Mouse (Mus musculus) ovary, postnatal 14 days (tissue): ENCODE data around the gene Gm49378.

ENCODE experiments used
- DNase-seq: peaks from one replicate; pipeline ENCODE4 v3.0.0; 2022; ENCODE audit warnings: low spot score

Gene Gm49378

DNA sequence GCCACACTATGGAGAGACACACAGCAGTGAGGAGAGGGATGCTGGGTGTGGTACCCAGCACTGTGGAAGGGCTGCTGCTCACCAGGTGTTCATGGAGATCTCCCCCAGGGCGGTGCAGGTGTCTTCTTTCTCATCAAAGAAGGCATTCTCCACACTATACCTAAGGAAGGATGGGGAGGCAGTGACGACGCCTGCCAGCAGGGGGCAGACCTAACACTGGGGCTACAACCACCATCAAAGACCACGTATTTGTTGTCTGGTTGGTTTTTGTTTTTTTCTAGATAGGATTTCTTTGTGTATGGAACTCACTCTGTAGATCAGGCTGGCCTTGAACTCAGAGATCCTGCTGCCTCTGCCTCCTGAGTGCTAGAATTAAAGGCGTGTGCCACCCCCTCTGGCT lies 8.4 kb downstream of the Gm49378 start:
- no peak for DNase-seq

DNA sequence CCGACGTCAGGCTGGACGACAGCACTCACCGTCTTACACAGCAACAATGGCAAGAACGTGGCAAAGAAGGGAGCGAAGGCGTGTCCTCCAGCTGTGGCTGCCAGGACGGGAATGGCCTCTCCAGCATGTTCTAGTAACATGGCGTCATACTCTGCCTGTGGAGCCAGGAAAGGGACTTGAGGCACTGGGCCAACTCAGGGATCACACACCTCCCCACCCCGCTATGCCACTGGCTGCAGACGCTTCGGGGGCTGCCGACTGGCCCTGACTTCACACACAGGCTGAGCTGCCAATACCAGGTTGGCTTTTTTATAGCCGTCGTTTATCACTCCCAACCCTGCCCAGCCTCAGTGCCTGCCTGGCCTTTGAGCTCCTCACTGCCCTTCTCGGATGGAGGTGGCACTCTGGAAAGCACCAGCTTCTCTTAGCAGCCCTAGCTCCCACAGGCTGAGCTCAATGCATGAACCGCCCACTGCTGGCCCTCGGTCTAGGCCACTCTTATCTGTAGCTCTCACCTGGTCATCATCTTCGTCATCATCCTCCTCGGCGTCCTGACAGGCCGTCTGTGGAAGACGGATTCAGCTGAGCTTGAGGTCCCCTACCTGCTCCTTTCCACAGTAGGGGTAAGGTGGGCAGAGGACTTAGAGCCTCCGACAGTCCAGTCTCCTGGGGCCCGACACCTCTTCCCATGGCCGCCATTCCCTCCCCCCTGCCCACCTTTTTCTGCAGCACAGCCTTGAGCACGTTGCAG lies 9.4 kb downstream of the Gm49378 start:
- DNase-seq = no peak

DNA sequence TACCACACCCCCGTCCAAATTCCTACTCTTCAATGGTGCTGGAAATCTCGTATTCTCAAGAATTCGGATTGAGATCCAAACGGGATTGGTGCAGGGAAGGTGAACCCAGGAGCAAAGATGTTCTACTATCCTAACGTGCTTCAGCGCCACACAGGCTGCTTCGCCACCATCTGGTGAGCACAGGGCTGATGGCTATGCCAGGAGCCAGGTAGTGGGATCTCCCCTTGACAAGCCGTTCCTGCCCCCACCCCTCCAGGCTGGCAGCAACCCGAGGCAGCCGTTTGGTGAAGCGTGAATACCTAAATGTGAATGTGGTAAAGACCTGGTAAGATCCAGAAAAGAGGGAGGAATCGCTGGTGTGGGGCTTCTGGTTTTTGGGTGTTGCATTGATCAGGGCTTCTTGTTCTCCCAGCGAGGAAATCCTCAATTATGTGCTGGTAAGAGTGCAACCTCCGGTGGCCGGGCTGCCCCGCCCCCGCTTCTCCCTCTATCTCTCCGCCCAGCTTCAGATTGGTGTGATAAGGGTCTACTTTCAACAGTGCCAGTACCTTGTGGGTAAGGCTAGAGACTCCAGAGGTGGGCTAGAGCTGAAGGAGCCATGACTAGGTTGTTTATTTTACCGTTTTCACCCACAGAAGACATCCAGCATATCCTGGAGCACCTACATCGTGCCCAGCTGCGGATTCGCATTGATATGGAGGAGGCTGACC lies 19.1 kb downstream of the Gm49378 start:
- no peak for DNase-seq

DNA sequence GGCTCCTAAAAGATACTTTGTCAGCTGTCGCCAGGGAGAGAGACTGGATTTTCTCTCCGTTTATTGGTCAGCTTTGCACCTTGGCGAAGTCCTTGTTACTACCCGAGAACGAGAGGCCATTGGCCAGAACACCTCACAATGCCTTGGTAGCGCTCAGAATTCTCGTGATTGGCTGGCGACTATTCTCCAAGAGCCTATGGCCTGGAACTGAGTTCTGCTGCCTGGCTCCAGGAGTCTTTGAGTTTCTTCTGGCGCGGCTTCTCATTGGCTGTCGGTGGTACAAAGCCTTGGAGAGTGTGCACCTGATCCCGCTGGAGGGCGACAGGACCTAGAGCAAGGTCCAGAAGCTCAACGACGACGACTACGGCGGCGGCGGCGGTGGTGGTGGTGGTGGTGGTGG lies 19.9 kb downstream of the Gm49378 start, which contains the start of gene Rec8:
Gene Rec8, plus strand, starts transcription at position 216 of the 400 bp plus-strand sequence.
- DNase-seq = no peak

DNA sequence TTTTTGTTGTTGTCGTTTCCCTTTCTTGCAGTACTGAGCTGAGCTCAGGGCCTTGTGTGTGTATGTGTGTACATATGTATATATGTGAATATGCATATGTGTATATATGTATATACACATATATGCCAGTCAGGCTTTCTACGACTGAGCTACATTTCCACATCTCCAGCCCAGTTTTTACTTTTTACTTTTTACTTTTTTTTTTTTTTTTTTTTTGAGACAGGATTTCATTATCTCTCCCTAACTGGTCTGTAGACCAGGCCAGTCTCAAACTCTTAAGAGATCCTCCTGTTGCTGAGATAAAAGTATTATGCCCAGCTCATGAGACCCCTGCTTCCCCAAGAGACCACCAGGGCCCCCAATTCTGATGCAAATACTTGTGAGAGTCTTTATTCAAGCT lies 20.9 kb downstream of the Gm49378 start:
- DNase-seq = no peak

DNA sequence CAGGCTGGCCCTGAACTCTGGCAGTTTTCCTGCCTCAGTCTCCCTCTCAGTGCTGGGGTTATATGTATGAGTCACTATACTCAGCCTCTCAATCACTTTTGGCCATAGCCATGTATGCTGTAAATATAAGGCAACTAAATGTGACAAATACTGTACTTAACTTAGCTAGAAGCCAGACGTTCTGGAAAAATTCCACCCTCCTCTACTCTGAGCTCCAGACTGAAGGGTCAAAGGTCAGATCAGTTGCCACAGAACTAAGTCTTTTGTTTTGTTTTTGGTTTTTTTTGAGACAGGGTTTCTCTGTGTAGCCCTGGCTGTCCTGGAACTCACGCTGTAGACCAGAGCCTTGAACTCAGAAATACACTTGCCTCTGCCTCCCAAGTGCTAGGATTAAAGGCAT lies 21.8 kb downstream of the Gm49378 start:
- DNase-seq = no peak

DNA sequence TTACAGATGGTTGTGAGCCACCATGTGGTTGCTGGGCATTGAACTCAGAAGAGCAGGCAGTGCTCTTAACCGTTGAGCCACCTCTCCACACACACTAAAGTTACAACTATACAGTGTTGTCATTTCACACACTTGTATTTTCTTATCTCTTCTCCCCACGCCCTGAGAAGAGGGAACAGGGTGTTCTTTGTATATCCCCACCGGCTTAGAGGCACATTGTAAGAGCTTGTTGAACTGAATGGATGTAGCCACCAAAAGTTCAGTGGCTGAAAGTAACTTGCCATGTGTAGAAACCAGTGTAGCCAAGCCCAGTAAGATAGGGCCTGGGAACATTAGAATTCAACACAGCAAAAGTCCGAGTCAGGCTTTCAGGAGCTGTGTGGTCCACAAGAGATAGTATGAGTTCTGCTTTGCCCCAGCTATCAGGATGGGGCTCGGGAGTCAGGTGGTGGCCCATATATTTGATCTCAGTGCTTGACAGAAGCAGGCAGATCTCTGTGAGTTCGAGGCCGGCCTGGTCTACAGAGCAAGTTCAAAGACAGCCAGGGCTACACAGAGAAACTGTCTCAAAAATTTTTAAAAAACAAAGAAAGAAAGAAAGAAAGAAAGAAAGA lies 23.0 kb downstream of the Gm49378 start:
- DNase-seq = no peak

DNA sequence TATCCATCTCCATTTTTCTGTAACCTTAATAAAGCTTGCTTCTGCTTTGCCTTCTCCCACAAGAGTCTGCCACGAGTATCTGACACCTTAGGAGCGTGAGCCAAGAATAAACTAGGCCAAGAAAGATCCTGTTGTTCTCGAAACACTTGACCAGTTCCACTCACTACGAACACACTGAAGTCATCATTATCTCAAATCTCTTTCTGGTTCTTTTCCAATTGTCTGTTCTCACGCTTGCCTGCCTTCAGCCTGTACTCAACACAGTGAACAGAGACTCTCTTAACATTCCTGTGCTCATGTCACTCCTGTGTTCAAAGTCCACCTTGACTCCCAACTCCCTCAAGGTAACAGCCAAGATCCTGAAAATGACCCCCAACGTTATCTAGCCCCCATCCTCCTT lies 24.3 kb downstream of the Gm49378 start:
- DNase-seq = no peak

DNA sequence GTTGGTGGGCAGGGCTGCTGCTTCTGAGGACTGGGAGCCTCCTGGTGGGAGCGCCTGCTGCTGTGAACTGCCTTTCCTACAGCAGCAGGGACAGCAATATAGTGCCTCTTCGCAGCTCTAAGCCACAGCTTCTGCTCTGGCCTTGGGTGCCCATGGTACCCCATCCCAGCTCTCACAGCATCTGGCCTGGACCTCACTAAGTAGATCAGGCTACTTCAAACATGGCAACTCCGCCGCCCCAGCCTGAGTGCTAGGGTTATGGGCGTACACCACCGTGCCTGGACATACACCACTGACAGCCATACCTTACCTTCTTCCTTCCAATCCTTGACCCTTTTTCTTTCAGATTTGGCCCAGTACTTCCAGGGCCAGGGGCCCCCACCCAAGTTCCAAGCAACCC lies 29.4 kb downstream of the Gm49378 start:
- DNase-seq = no peak

DNA sequence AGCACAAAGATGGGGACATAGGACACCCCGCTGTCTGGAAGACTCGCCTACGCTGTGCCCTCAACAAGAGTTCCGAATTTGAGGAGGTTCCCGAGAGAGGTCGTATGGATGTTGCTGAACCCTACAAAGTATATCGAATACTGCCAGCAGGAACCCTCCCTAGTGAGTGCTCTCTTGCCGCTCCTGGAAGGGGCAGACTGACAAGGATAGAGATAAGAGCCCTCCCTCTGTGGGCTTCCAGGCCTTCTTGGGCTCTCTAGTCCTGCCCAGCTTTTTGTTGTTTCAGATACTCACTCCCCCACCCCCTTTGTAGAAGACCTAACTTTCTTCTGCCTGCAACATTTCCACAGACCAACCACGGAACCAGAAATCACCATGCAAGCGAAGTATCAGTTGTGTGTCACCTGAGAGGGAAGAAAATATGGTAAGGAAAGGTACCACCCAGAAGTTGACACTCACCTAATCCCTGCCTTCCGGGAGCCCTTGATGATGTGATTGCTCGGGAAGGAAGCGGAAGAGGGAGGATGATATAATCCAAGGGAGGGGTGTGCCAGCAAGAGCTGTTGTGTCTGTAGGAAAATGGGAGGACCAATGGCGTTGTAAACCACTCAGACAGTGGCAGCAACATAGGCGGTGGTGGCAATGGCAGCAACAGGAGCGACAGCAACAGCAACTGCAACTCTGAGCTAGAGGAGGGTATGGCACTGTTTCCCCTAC lies 31.8 kb downstream of the Gm49378 start:
- DNase-seq = no peak

DNA sequence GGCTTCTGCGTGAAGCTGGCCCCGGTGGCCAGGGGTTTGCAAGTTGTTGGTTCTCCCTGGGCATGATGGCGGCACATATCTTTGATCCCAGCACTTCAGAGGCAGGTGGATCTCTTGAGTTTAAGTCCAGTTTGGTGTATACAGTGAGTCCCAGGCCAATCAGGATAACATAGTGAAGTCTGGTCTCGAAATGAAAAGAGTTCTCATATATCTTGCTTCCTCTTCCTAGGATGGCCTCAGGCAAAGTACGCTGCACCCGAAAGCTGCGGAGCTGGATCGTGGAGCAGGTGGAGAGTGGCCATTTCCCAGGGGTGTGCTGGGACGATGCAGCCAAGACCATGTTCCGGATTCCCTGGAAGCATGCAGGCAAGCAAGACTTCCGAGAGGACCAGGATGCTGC lies 32.9 kb downstream of the Gm49378 start:
- no peak for DNase-seq

DNA sequence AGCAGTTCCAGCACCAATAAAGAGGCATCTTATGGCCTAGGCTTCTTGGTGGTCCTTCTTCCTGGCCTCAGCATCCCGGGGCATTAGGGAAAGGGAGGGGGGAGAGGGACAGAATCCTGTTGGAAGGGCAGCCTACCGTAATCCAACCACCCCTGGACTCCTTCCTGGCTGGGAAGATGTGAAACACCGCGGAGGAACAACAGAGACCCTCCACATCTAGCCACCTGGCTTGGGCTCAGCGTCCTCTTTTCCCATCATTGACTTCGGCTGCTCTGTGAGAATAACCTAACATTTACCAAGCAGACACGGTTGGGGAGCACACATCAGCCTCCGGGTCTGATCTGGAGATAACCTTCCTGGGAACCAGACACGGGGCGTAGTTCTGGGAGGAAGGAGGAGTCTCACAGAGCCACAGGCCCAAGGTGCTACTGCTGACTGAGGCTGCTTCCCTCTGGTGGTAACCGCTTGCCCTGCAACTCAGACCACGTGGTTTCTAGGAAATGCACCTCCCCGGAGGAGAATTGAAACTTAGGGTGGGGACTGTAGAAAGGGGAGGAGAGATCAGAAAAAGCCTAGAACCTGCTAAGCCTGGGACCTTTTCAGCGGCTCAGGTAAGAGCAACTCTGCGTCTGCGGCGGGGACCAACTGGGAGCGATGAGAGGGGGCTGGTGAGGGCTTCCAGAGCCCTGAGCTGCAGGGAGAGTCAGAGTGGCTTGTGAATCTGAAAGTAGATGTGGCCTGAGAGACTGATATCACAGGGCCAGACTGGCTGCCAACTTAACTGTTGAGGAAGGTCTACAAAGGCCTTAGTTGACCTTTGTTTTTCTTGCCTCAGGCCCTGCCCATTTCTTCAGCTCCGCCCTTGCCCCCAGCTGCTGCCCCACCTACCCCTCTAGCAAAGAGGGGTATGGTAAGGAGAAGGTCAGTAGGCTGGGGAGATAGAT lies 33.8 kb downstream of the Gm49378 start:
- peak; percentile 84 for DNase-seq

DNA sequence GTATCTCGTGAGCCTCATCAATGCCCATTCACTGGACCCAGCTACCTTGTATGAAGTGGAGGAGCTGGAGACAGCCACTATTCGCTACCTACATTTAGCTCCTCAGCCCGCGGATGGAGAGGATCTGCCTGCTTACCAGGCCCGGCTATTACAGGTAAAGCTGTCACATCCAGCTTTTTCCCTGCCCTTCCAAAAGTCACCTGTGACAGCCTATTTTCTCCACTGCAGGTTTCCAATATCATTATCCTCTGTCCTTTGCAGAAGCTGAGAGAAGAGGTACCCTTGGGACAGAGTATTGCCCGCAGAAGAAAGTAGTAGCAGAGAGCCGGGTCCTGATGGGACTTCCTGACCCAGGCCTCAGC lies 34.4 kb downstream of the Gm49378 start, which contains the start of gene Irf9:
Gene Irf9, plus strand, starts transcription at position 301 of the 362 bp plus-strand sequence.
- no peak for DNase-seq

DNA sequence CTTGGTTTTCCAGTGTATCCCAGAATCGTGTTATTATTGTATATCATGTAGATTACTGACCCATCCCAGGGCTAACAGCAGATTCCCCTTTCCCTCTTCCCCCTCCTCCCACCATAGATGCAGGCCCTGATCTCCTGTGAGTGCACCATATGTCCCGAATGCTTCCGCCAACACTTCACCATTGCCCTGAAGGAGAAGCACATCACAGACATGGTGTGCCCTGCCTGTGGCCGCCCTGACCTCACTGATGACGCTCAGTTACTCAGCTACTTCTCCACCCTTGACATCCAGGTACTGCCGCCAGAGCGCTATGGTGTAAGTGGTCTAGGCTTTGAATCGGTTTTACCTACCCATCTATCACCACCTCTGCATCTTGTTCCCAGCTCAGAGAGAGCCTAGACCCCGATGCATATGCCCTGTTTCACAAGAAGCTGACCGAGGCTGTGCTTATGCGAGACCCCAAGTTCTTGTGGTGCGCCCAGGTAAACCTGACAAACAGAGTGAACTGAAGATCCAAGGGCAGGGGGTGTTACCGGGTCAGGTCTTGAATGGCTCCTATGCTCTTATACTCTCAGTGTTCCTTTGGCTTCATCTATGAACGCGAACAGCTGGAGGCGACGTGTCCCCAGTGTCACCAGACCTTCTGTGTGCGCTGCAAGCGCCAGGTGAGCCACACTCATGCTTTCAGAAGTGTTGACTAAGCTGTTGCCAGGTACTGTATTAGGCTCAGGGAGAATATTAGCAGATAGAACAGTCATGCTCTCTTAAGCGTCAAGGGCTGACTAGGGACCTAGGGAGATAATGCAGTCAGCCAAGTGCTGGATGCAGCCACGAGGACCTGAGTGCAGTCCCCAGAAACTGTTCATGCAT lies 38.9 kb downstream of the Gm49378 start:
- no peak for DNase-seq

DNA sequence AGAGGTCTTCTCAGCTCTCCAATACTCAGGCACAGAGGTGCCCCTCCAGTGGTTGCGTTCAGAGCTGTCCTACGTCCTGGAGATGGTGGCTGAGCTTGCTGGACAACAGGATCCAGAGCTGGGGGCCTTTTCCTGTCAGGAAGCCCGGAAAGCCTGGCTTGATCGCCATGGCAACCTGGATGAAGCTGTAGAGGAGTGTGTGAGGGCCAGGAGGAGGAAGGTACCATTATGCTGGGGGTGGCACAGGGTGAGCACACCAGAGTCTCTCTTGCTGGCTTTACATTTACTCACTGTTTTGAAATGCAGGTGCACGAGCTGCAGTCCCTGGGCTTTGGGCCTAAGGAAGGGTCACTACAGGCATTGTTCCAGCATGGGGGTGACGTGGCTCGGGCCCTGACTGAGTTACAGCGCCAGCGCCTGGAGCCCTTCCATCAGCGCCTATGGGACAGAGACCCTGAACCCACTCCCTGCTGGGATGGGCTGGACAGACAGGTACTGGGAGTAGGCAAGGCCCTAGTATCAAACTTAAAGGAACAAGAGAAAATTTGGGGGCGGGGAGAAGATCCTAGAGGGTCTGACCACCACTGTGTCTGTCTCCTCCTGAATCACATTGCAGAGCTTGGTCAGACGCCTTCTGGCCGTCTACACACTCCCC lies 41.5 kb downstream of the Gm49378 start:
- DNase-seq = no peak

DNA sequence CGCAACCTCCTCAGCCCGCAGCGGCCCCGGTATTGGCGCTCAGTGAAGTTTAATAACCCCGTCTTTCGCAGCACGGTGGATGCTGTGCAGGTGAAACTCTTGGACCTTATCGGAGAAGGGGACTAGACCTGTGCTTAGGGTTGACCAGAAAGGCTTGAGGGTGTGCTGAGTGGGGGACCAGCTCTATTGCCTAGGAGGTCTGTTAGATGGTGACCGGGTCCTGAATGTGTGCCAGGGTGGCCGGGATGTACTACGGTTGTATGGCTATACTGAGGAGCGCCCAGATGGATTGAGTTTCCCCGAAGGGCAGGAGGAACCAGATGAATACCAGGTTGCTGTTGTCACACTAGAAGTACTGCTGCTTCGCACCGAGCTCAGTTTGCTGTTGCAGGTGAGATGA lies 45.5 kb downstream of the Gm49378 start:
- DNase-seq = no peak

DNA sequence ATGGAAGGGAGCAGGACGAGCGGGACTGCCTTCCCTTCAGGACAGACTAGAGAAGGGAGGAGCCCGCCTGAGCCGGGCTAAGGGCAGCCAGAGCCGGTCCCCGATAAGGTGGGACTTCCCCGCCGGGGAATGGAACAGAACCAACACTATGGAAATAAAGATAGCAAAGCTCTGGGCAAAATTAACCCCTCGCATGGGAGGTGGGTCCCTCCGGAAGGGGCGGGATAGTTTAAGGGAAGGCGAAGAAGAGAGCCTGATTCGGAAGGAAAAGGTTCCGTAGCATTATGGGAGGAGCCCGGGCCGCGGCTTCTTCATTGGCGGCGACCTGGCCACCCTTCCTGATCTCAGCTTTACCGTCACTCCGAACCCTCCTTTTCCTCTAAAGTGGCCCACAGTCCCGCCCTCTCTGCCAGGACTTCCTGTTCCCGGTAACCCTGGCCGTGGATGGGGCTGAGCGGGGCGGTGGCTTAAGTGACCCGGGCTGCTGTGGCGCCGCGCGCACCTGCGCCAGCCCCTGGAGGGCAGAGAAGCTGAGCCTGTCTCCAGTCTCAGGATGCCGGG lies 46.3 kb downstream of the Gm49378 start, which contains the start of gene Rnf31:
Gene Rnf31, plus strand, starts transcription at position 378 of the 561 bp plus-strand sequence.
- peak; percentile 85 for DNase-seq

DNA sequence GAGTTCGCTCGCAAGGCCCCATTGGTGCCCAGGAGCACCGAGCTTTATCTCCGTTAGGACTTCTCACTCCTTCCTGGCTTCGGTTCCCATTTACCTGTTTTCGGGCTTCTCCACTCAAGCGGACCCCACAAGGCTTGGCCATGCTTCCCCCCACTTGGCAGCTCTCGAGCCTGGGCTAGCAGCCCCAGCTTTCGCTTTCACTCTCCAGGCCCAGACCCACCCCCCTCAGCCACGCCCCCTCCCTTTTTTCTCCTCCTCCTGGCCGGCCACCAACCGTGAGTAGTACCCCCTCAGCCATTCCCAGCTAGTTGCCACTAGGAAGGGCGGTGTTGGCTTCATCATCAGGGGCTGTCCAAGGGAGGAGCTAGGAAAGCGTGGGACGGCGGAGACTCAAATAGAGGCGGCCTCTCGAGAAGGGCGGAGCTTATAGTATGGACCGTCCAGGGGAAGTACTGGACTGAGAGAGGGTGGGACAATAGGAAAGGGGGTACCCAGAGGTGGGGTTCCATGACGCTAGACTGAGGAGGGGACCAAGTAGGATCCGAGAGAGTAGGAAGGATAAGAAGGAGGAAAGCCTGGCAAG lies 46.9 kb downstream of the Gm49378 start, which contains the start of gene Psme2:
Gene Psme2, minus strand, starts transcription at position 366 of the 583 bp plus-strand sequence.
- peak; percentile 82 for DNase-seq
